Mouse (Mus musculus) layer of hippocampus, postnatal 36 days (tissue): ENCODE results near the gene Tmem144. TPM values are rescaled to one million over a fixed set of nuclear protein-coding genes. Genes with fewer than 3 reads are reported as not detected.

ENCODE experiments used
- DNase-seq, 2 experiments: peaks; one replicate each; pipeline ENCODE4 v3.0.0; 2022
- total RNA-seq, 2 experiments: library from RNA; stranded (reverse); gene quantifications; 2 replicates each; pipeline ENCODE4 v1.2.3; 2021

The Tmem144 gene
- total RNA-seq: 10 to 100 TPM; 15.7 to 16.5 TPM

DNA sequence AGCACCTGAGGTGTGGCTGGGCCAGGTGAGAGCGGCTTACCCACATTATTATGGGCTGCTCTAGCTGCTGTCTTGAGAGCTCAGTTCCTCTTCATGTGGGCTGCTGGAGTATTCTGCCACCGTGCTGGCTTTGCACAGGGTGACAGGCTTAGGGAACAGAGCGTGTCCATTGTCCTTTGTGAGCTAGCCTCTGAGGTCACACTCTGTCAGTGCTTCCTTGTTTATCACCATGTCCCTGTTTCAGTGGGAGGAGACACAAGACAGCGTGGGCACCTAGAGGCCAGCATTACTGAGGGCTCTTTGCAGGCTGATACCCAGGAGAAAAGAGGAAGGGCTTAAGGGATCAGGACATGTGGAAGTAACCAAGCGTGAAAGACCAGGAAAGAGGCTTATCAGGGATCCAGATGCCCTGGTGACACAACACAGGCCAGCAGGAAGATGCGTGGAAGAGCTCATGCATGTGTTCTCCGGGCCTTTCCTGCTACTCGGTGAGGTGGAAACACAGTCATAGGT lies at the start of gene Tmem144:
TSS of gene Tmem144 (minus strand) at position 120 of the 513 bp plus-strand sequence.
- DNase-seq: no peak

DNA sequence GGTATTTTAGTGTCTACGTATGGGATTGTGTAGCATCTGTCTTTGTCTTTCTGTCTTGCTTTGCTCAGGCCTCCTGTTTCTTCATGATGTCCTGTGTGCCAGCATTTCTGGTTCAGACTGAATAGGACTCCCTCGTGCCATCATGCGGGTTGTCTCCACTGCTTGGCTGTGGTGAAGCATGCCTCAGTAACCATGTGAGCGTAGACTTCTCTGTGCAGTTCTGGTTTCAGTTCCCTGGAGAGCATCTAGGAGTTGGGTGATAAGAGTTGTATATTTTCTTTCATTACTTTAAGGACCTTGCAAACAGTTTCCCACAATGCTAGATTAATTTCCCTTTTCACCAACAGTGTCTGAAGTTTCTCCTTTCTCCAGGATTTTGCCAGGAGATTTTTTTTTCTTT lies 49.2 kb upstream of the Tmem144 start:
- no peak for DNase-seq

DNA sequence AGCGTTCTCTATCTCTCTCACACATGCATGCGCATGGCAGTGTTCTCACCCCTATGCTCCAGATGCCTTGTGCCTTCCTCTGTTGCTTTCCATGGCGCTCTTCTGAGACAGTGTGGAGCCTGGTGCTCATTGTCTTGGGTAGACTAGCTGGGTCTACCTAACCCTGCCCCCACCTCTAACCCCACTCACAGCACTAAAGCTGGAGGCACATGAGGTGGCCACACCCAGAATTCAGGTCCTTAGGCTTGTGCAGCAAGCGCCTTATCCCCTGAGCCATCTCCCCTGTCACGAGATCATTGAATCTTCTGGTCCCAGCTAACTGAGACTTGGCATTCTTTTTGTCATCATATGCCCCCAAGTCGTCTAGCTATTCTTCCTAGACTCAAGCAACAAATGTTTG lies 48.7 kb upstream of the Tmem144 start:
- no peak for DNase-seq

DNA sequence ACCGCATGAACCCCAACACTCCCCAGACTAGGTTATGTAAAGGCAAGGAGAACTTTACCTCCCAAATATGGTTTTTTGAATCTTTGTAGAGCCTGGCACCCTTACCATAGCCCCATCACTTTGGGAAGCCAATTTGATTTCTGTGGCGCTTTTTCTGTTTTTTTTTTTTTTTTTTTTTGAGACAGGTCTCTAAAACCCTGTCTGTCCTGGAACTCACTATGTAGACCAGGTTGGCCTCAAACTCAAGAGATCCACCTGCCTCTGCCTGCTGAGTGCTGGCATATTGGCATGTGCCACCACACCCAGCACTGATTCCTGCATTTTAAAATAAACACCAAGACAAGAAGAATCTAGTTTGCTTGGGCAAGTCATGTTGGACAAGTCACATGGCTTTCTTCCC lies 47.9 kb upstream of the Tmem144 start:
- no peak for DNase-seq

DNA sequence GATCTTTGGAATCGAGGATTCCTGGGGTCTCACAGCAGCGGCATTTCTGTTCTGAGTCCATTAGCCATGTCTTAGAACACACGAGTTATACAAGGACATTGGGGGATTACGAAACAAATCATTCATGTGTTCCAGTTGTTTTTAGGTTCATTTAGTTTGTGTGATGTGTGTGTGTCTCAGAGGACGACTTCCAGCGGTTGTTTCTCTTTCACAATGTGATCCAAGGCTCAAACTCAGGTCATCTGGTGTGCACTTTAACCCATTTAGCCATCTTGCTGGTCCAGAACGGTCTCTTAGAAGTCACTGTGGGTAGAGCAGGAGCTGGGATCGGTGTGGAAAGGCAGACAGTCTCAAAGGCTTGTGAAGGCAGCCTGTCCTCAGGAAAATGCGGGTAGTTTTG lies 47.3 kb upstream of the Tmem144 start:
- no peak for DNase-seq

DNA sequence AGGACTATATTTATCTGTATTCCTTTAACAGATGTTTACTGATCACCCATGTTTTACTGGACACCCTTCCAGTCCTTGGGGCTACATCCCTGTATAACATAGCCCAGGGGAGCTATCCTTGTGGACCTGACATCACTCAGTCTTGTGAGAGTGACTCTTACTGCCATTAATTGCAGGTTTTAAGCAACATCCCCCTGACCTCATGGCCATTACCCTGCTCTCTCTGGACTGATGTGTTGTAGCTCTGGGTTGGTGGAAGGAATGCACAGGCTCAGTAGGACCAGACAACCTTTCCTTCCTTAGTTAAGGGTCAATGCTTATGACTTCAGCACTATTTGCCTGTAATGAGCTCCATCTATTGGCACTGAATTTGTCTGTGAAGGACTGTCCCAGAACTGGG lies 45.9 kb upstream of the Tmem144 start:
- no peak for DNase-seq

DNA sequence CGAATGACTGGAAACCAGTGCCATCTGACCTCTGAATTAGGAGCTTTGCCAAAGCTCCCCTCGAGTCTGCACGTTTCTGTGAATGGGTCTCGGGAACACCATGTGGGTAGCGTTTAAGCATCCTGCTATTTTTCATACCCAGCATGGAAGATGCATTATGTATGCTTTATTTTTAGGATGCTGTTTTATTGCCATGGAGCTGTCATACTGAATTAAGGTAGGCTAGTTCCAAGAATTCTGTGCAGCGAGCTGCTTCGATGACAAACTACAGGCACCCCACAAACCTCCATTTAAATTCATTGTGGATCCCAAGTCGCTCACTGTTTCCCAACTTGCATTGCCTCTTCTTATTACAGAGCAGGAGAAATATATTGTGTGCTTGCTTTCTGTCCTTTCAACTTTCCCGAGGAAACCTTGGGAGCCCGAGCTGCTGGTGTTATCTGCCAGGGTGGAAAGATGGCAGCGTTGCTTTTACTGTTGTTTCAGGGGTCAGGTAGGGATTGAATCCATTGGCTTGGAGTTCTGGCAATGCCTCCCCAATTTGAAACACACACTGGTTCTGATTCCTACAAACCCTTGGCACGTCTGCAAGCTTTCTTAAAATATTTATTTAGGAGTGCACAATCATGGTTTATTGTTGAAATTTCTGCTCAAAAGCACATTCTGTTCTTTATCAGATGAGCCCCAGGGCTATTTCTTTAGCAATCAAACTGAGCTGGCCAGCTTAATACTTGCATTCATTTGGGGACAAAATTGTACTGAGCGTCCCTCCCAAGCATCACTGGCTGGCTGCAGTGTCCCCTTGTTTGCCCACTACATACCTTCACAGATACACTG lies 45.2 kb upstream of the Tmem144 start:
- no peak for DNase-seq

DNA sequence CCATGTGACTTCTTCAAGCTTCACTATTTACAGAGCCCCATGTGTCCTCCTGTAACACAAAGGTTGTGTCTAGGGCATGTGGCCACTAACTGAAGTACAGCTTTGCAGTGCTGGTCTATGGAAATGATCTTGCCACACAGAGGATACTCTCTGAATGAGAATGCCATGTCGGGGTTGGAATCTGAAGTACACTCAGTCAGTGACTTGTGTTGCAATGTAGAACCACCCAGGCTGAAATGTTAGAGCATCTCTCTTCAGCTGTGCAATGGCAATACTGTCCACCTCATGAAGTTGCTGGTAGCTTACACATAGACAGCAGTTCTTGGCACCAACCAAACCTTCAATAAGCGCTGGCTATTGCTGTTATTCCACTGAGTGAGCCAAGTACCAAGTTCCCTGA lies 35.4 kb upstream of the Tmem144 start:
- DNase-seq: no peak

DNA sequence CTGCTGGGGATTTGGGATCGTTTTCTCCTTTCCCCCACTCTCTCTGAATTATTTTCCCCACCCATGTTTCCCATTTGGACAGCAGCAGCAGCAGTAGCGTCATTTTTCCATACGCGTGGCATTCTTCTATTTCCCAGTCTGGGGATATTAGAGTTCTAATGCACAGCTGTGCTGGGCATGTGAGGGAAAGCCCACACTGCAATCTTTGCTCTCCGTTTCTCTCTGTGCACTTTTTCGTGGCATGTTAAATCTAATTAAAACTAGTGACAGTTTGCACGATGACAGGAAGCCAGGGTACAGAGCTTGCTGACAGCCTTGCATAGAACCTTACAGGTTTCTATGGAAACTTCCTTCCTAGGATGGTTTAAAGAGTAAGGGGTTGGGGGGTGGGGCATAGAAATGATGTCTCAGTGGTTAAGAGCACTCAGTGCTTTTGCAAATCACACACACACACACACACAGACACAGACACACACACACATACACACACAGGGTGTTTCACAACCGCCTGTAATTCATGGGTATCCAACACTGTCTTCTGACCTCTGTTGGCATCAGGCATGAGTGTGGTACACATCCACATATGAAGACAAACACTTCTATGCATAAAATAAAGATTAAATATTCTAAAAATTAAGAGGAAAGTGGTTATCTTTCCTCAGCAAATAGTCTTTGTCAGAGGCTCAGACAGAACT lies 34.7 kb upstream of the Tmem144 start:
- DNase-seq: no peak

DNA sequence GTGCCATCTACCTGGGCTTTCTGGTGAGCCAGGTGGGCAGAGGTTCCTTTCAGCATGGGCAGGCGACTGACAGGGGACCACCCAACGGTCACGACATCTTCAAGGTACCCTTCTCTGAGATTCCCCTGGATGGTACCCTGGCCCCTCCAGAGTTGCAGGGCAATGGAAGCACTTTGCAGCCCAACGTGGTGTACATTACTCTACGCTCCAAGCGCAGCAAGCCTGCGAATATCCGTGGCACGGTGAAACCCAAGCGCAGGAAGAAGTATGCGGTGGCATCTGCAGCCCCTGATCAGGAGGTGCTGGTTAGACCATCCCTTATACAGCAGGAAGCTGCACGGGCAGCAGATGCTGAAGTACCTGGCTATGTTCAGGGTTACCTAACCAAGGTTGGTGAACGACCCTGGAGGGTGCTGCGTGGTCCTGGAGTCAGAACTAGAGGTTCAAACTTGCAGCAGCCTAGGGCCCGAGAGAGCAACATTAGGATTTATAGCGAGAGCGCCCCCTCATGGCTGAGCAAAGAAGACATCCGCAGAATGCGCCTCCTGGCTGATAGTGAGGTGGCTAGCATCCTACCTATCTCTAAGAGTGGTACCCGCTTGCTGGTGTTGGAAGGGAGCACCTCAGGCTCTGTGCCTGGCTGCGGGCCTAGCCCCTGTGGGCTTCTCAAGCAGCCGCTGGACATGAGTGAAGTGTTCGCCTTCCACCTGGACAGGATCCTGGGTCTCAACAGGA lies 34.0 kb upstream of the Tmem144 start:
- DNase-seq: no peak

DNA sequence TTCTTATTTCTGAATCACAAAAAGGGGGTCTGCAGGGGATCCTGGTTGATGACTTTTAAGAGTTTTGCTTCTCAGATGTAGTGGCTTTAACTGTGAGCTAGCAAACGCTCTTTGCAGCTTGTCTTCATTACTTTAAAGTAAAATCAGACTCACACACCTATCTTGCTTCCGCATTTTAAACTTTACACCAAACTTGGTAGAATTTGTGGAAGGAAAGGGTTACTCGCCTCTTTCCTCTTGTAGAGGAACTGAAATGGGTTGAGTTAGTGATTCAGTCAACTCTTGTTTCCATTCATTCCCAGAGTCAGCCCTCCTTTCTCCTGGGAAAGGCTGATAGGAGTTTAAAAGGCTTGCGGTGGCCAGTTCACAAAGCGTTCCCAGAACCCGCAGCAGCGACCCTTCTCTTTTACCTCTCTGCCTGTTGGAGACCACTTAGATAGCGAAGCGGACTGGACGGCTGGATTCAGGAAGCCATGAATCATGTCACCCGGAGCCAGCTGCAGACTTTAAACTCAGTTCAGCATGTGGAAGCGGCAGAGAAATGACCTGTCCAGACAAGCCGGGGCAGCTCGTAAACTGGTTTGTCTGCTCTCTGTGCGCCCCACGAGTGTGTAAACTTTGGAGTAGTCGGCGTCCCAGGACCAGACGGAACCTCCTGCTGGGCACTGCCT lies 33.2 kb upstream of the Tmem144 start:
- DNase-seq: no peak

DNA sequence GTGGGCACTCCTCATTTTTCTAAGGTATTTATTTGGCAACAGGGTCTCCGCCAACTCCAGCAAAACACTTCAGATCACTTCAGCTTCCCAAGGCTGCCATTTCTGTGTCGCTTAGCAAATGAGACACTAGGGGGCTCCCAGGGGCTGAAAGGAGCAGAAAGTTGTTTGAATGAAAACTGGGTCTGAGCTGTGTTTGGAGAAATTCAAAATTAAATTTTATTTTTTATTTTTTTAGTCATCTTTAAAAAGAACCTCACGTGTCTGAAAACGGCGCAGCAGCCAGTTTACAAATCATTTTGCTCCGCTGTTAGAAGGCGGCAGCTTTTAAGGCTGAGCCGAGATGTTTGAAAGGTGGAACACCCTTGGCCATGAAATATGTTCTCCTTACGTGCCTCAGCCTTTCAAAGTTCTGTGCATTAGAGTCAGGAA lies 32.2 kb upstream of the Tmem144 start:
- DNase-seq: peak; percentile 44 to 70

DNA sequence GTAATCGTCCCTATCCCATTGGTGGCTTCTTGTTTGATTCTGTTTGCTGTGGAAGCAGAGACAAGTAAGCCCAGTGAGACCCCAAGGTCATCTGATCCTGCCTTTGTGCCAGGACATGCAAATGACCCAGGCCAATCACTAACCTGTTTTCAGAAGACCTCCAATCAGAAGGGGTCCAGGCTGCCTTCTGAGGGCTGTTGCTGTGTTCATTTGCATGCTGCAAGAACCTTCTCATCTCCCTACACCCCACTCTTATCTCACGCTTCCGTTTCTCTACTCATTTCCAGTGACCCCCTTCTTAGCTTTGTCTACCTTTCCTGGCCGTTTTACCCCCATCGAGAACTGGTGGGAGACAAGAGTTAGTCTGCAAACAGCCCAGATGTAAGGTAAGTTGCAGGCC lies 31.7 kb upstream of the Tmem144 start, which contains the start of gene Fam198b:
TSS of gene Fam198b (plus strand) at position 229 of the 400 bp plus-strand sequence.
- no peak for DNase-seq

DNA sequence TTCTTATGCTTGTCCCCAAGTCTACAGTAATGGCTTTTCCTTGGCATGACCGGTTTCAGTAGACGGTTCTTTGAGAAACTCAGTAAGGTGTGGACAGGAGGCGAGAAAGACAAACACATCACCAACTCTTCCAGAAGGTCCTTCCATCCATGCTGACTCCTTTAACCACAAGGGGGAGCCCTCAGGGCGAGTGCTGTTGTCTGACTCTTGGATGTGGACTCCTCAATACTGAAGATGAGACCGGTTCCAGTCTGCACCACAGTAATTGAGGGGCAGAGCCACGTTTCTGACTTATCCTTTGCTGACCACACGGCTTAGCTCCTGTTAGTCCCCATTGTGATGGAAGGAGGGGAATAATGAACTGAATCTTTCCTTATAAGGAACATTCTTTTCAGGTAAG lies 30.5 kb upstream of the Tmem144 start:
- DNase-seq: peak; percentile 60 to 63

DNA sequence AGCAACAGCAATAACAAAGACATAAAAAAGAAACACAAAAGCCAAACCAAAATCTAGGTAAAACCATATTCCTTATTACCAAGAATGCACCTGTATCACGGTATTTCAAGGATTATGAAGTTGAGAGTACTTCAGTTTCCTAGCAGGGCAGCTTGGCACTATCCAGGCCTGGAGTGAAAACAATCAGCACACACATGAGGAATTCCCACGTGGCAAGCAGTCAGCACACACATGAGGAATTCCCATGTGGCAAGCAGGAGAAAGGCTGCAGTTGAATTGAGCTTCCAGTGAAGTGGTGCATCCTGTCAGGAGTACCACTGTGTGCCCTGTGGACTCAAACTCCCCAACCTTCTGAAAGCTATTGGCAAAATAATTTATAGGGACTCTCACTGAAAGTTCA lies 29.1 kb upstream of the Tmem144 start:
- no peak for DNase-seq

DNA sequence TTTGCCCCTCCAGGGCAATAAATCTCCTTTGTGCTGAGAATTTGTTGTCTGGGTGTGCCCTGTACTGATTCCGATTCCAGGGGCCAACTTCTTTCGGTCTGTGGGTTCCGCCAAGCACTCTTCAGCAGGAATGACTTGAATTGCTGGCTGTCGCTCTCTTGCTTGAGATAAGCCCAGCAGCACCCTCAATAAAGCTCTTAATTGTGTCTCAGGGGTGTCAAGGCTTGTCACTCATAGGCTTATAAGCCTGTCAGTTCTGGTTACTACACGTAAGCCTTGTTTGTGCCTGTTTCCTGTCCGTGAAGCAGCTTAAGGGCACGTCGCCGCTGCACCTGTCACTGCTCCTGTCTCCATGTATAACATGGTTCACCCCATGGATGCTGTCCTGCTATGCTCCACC lies 26.7 kb upstream of the Tmem144 start:
- no peak for DNase-seq

DNA sequence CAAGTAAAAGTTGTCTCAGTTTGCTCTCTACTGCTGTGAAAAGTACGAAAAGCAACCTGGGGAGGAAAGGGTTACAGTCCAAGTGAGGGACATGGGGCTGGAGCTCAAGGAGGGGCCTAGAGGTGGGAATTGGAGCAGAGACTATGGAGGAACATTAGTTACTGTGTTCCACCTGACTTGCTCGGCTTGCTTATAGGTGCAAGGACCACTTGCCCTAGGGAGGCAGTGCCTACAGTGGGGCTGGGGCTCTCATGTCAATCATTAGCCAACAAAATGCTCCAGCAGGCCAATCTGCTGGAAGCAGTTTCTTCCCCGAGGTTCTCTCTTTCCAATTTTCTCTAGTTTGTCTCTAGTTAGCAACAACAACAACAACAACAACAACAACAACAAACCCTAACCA lies 25.8 kb upstream of the Tmem144 start:
- DNase-seq: no peak

DNA sequence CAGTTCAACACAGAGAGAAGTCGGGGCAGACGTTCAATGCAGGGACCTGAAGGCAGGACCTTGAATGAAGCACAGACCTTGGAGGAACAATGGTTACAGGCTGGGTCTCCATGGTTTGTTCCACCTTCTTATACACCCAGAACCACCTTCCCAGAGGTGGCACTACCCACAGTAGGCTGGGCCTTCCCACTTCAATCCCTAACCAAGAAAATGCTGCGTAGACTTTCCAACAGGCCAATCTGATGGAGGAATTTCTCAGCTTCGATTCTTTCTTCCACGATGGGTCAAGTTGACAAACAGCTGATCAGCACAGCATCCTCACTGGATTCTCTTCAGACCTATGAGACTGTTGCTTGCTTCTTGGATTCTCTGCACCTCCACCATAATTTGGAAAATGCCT lies 22.9 kb upstream of the Tmem144 start:
- no peak for DNase-seq

DNA sequence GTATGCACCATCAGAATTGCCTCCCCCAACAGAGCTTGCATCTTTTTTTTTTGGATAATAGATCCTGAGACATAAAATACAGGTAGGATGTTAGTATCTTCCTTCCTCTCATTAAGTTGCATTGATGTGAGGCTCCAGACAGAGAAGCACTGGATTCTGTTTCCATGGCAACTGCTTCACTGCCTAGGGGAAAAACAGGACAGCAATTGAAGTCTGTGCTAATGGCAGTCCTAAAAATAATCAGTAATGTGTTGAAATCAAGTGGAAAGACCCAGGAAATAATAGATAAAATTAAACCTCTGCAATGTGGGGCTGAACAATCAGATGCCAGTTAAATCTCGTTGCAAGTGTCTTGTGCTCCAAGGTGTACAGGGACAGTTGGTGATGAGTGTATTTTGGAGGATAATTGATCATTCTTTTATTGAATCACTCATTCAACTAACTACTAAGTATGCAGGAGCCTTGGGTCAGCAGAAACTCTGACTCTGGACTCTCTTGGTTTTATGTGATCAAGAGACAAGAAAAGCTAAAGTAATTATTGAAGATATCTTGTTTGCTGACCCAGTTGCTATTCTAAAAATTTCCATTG lies 14.6 kb upstream of the Tmem144 start:
- no peak for DNase-seq

DNA sequence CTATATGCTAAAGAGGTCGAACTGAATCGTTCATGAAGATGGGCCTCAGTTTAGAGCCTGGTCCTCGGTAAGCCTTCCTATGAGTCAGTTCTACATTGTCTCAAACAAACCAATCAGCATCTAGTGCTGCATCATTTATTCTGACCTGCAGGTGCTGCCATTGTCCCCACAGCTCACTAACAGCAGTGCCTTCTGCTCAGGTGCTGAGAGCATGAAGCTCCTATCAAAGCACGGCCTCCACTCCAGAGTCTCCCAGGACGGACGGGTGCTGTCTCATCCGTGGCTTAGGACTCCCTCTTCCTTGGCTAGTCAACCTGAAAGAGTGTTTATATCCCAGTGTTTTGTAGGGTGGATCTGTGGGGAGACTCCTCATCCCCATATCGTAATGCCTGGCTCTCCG lies 14.0 kb upstream of the Tmem144 start:
- DNase-seq: no peak

DNA sequence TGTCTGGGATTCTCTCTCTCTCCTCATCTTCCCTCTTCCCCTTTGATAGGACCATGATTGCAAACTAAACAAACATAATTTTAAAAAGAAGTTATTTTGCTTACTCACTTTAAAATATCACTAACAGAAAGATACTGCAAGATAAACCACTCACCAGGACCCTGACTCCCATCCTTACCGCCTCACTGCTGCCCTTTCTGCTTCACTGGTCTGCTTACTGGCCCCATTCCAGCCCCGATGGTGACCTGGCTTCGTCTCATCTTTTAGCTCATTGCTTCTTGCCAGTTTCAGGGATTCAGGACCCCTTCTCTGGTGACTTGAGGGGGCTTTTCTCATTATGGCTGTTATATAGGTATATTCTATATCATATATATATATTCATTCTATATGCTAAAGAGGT lies 13.5 kb upstream of the Tmem144 start:
- no peak for DNase-seq

DNA sequence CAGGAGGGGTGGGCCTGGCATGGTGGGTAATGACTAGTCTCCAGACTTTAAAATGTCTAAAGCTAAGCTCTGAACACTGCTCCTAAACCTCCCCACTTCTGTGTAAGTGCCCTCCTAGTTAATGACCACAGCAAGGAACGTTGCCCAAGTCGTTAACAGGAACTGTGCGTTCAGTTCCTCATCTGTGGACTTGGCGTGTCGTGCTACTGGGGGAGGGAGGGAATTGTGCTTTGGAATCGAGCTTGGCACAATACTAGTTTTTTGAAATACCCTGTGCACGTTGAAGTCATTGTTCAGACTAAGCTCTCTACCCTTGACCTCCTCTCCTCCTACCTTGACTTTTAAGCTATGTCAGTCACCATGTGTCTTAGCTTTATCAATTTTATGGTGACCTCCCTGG lies 12.3 kb upstream of the Tmem144 start:
- DNase-seq: no peak
